Mouse (Mus musculus): ENCODE data around the gene Gm44973.

The Gm44973 gene

DNA sequence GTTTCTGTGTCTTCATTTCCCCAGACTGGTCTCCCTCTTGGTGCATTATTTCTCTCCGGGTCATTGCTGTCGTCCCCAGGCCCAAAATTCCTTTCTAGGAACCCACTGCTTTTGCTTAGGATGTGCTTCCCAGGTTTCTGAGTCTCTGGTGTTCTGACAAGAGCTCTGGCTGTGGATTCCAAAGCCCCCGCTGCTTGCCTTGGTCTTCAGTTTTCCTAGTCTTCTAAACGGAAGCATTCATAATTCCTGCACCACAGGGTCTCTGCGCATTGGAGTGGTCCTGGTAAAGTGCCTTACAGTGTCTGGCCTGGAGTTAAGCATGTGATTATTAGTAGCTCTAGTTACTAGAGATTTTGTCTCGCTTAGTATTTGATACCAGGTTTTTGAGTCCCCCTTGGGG, 65.5 kb downstream of the Gm44973 start:
- DNase-seq (ENCODE audit: low spot score in 2 of 2): no peak

DNA sequence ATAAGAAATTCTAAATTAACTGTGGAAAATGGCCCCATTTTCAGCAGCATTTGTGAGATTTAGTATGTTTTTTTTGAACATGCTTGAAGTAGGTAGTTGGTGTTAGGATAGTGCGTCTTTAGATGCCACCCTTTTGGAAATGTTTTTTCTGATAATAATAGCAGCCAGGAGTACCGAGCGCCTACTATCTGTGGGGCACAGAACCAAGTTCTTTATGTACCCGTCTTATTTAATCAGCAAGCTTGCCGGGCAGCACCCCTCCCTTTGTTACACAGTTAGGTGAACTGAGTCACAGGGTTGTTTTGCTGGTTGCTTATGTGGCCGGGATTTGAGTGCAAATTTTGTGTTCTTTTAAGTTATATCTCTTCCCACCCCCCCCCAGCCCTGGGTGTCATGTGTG, 65.9 kb downstream of the Gm44973 start:
- DNase-seq (ENCODE audit: low spot score in 2 of 2): no peak

DNA sequence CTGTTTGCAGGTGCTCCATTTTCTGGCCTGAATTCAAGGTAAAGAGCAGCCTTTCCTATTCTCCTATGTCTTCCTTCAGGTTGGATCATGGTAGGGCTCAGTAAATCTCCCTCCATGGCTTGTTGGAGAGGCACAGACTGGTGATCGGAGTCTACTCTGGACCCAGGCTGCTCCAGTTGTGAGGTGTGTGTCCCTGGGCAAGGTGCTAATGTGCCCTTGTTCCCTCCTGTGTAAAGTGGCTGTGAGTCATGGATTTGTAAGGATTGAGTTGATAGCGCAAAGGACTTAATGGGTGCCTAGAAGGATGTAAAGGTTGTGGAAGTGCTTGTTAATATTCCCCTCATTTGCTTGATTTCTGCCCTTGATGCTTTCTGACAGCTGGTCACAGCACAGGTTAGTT, 66.6 kb downstream of the Gm44973 start:
- DNase-seq (ENCODE audit: low spot score in 2 of 2): no peak
